Mouse (Mus musculus) midbrain, embryonic 13.5 days (tissue): Measurements from ENCODE around the gene Stab1. TPM values are rescaled to one million over a fixed set of nuclear protein-coding genes. Genes with fewer than 3 reads are reported as not detected.

Experiments
- ATAC-seq: fragments of 200-750 bp; cut with Nextera tagmentation; 2 replicates; pipeline ENCODE4 v1.8.0; 2017; ENCODE audit warnings: mild to moderate bottlenecking, moderate TSS enrichment, moderate library complexity
- H3K27ac ChIP-seq: fragments of 300-500 bp; sonication (generic); 2 replicates; pipeline ENCODE4 v1.5.1; 2015; ENCODE audit warnings: inconsistent platforms, mild to moderate bottlenecking, moderate library complexity
- H3K27me3 ChIP-seq: fragments of 300-500 bp; sonication (generic); 2 replicates; pipeline ENCODE4 v1.6.1; 2015; ENCODE audit warnings: mild to moderate bottlenecking, inconsistent platforms
- H3K36me3 ChIP-seq: fragments of 300-500 bp; sonication (generic); 2 replicates; pipeline ENCODE4 v1.6.1; 2015; ENCODE audit warnings: mild to moderate bottlenecking, inconsistent platforms
- H3K4me1 ChIP-seq: fragments of 300-500 bp; sonication (generic); replicated peaks from 2 replicates; pipeline ENCODE4 v1.6.1; 2015; ENCODE audit warnings: inconsistent platforms
- H3K4me2 ChIP-seq: fragments of 300-500 bp; sonication (generic); replicated peaks from 2 replicates; pipeline ENCODE4 v1.6.1; 2015; ENCODE audit warnings: moderate library complexity, mild to moderate bottlenecking, inconsistent platforms
- H3K4me3 ChIP-seq: fragments of 300-500 bp; sonication (generic); replicated peaks from 2 replicates; pipeline ENCODE4 v1.5.1; 2015; ENCODE audit warnings: mild to moderate bottlenecking, inconsistent platforms
- H3K9ac ChIP-seq: fragments of 300-500 bp; sonication (generic); replicated peaks from 2 replicates; pipeline ENCODE4 v1.6.1; 2015; ENCODE audit warnings: mild to moderate bottlenecking, inconsistent platforms
- H3K9me3 ChIP-seq: fragments of 300-500 bp; sonication (generic); 2 replicates; pipeline ENCODE4 v1.6.1; 2016; ENCODE audit warnings: mild to moderate bottlenecking, inconsistent platforms
- whole genome bisulfite sequencing: fragments of 180-500 bp; shearing (Covaris S2); methylation state at CpG from one replicate; pipeline ENCODE4 v1.1.7; 2015; 5-methylcytosine and 5-hydroxymethylcytosine counted together
- polyA plus RNA-seq: library from polyadenylated mRNA; unstranded; fragments of >200 nt; fragmentation: Nextera tagmentation; extraction: Ambion mirVana; gene quantifications from 2 replicates; pipeline ENCODE4 v1.2.1, GENCODE M21; 2015

The Stab1 gene
- 19.8 and 23.2 TPM in 2 replicates for polyA plus RNA-seq

GRCm38 (mm10) chr14:31168425-31168824 lies at the start of gene Stab1:
Gene Stab1, minus strand, starts transcription at chr14:31168641.
- no peak for ATAC-seq
- Histone ChIP-seq H3K27ac (peak within 1 kb of the TSS; percentile 30; the same call in 1 of the 2 replicates), H3K4me2 (no peak within 1 kb of the TSS), H3K9ac (peak within 1 kb of the TSS; percentile 37), H3K9me3 (no peaks in the 10 kb centered on the region), H3K4me3 (no peak within 1 kb of the TSS), H3K36me3 (peaks cover 41% of the 10 kb centered on the region), H3K4me1 (peaks cover 8% of the 10 kb centered on the region; the same call in 1 of the 2 replicates), H3K27me3 (no peaks in the 10 kb centered on the region)
- 66% methylated on average over 10 of the region's 10 CpGs for WGBS

GRCm38 (mm10) chr14:31217666-31218065 lies 49.2 kb upstream of the Stab1 start, which contains the start of gene Sema3g:
Gene Sema3g, plus strand, starts transcription at chr14:31217860.
- Histone ChIP-seq H3K4me2 (peak within 1 kb of the TSS; percentile 11), H3K9me3 (no peaks in the 10 kb centered on the region), H3K4me3 (no peak within 1 kb of the TSS), H3K36me3 (no peaks in the 10 kb centered on the region), H3K9ac (peak within 1 kb of the TSS; percentile 41; the same call in 1 of the 2 replicates), H3K27ac (peak within 1 kb of the TSS; percentile 30; the same call in 1 of the 2 replicates), H3K4me1 (peaks cover 17% of the 10 kb centered on the region), H3K27me3 (no peaks in the 10 kb centered on the region)
- 13% methylated on average over 11 of the region's 11 CpGs for WGBS
- ATAC-seq = peak; percentile 71

GRCm38 (mm10) chr14:31216846-31217245 lies 48.4 kb upstream of the Stab1 start, which contains the start of gene Nisch:
Gene Nisch, minus strand, starts transcription at chr14:31216946.
- Histone ChIP-seq H3K9ac (peak within 1 kb of the TSS; percentile 41; the same call in 1 of the 2 replicates), H3K27ac (peak within 1 kb of the TSS; percentile 30; the same call in 1 of the 2 replicates), H3K36me3 (no peaks in the 10 kb centered on the region), H3K4me1 (peaks cover 17% of the 10 kb centered on the region), H3K4me3 (no peak within 1 kb of the TSS), H3K27me3 (no peaks in the 10 kb centered on the region), H3K4me2 (peak within 1 kb of the TSS; percentile 12; the same call in 1 of the 2 replicates), H3K9me3 (no peaks in the 10 kb centered on the region)
- no peak for ATAC-seq
- WGBS = 45% methylated on average over 2 of the region's 2 CpGs

GRCm38 (mm10) chr14:31215157-31216002 lies 46.9 kb upstream of the Stab1 start:
- peak overlapping the region; percentile 12; the same call in 1 of the 2 replicates for H3K4me2 ChIP-seq
- H3K36me3 ChIP-seq = no peaks in the 10 kb centered on the region
- no peak overlapping the region for H3K4me3 ChIP-seq
- ATAC-seq = peak; percentile 72
- no peaks in the 10 kb centered on the region for H3K27me3 ChIP-seq
- H3K27ac ChIP-seq = no peak overlapping the region
- no peaks in the 10 kb centered on the region for H3K9me3 ChIP-seq
- H3K9ac ChIP-seq = peak overlapping the region; percentile 40; the same call in 1 of the 2 replicates
- 33% methylated on average over 15 of the region's 15 CpGs for WGBS
- peaks cover 17% of the 10 kb centered on the region for H3K4me1 ChIP-seq

GRCm38 (mm10) chr14:31214684-31215083 lies 46.2 kb upstream of the Stab1 start:
- no peak overlapping the region for H3K9ac ChIP-seq
- no peak for ATAC-seq
- 79% methylated on average over 3 of the region's 3 CpGs for WGBS
- H3K4me2 ChIP-seq = no peak overlapping the region
- no peaks in the 10 kb centered on the region for H3K27me3 ChIP-seq
- no peak overlapping the region for H3K27ac ChIP-seq
- no peaks in the 10 kb centered on the region for H3K36me3 ChIP-seq
- H3K9me3 ChIP-seq = no peaks in the 10 kb centered on the region
- no peak overlapping the region for H3K4me3 ChIP-seq
- peaks cover 17% of the 10 kb centered on the region for H3K4me1 ChIP-seq

GRCm38 (mm10) chr14:31213868-31214267 lies 45.4 kb upstream of the Stab1 start:
- ATAC-seq = no peak
- 68% methylated on average over 8 of the region's 8 CpGs for WGBS

GRCm38 (mm10) chr14:31212499-31212898 lies 44.1 kb upstream of the Stab1 start:
- no peak overlapping the region for H3K4me3 ChIP-seq
- no peak overlapping the region for H3K27ac ChIP-seq
- ATAC-seq = no peak
- no peak overlapping the region for H3K4me2 ChIP-seq
- WGBS = 93% methylated on average over 3 of the region's 3 CpGs
- H3K27me3 ChIP-seq = no peaks in the 10 kb centered on the region
- peaks cover 12% of the 10 kb centered on the region for H3K4me1 ChIP-seq
- no peaks in the 10 kb centered on the region for H3K36me3 ChIP-seq
- no peak overlapping the region for H3K9ac ChIP-seq
- no peaks in the 10 kb centered on the region for H3K9me3 ChIP-seq

More at GRCm38 (mm10) chr14:31213868-31214267, 45.4 kb upstream of the Stab1 start:
- Histone ChIP-seq H3K27ac (no peak overlapping the region), H3K9me3 (no peaks in the 10 kb centered on the region), H3K4me1 (peaks cover 17% of the 10 kb centered on the region), H3K4me3 (no peak overlapping the region), H3K9ac (no peak overlapping the region), H3K4me2 (no peak overlapping the region), H3K36me3 (no peaks in the 10 kb centered on the region), H3K27me3 (no peaks in the 10 kb centered on the region)

- Histone ChIP-seq H3K36me3 (no peaks in the 10 kb centered on the region), H3K9me3 (no peaks in the 10 kb centered on the region), H3K27me3 (no peaks in the 10 kb centered on the region), H3K27ac (no peak overlapping the region), H3K4me2 (no peak overlapping the region), H3K4me1 (peaks cover 15% of the 10 kb centered on the region; the same call in 1 of the 2 replicates), H3K4me3 (no peak overlapping the region), H3K9ac (no peak overlapping the region)
- no peak for ATAC-seq
- WGBS = 94% methylated on average over 6 of the region's 6 CpGs
Measured at GRCm38 (mm10) chr14:31211854-31212253, 43.4 kb upstream of the Stab1 start.

- Histone ChIP-seq H3K27ac (no peak overlapping the region), H3K36me3 (peaks cover 4% of the 10 kb centered on the region), H3K4me3 (no peak overlapping the region), H3K4me2 (no peak overlapping the region), H3K4me1 (peaks cover 23% of the 10 kb centered on the region), H3K9me3 (no peaks in the 10 kb centered on the region), H3K27me3 (no peaks in the 10 kb centered on the region), H3K9ac (no peak overlapping the region)
- 90% methylated on average over 4 of the region's 4 CpGs for WGBS
- ATAC-seq = no peak
Measured at GRCm38 (mm10) chr14:31209133-31209557, 40.7 kb upstream of the Stab1 start.

- Histone ChIP-seq H3K27ac (peak within 1 kb of the TSS; percentile 90), H3K9me3 (no peaks in the 10 kb centered on the region), H3K9ac (peak within 1 kb of the TSS; percentile 92), H3K4me3 (peak within 1 kb of the TSS; percentile 80), H3K36me3 (peaks cover 14% of the 10 kb centered on the region), H3K4me1 (peaks cover 27% of the 10 kb centered on the region), H3K27me3 (no peaks in the 10 kb centered on the region), H3K4me2 (peak within 1 kb of the TSS; percentile 99)
- no peak for ATAC-seq
- WGBS = 88% methylated on average over 2 of the region's 2 CpGs
Measured at GRCm38 (mm10) chr14:31208084-31208483, 39.6 kb upstream of the Stab1 start, which contains the start of gene Tnnc1. Gene Tnnc1, plus strand, starts transcription at chr14:31208312.

- Histone ChIP-seq H3K27me3 (no peaks in the 10 kb centered on the region), H3K4me1 (peaks cover 27% of the 10 kb centered on the region), H3K9me3 (no peaks in the 10 kb centered on the region), H3K27ac (peak overlapping the region; percentile 90), H3K36me3 (peaks cover 23% of the 10 kb centered on the region), H3K4me2 (peak overlapping the region; percentile 99), H3K9ac (peak overlapping the region; percentile 92), H3K4me3 (peak overlapping the region; percentile 80)
- peak; percentile 49 for ATAC-seq
- WGBS = 80% methylated on average over 13 of the region's 13 CpGs
Measured at GRCm38 (mm10) chr14:31207070-31207830, 38.8 kb upstream of the Stab1 start.
